Mouse (Mus musculus) gastrocnemius, postnatal 14 days (tissue): ENCODE data around the gene Nkg7. TPM values are rescaled to one million over a fixed set of nuclear protein-coding genes. Genes with fewer than 3 reads are reported as not detected.

Experiments
- DNase-seq: peaks from one replicate; pipeline ENCODE4 v3.0.0; 2021; ENCODE audit warnings: mixed read lengths
- intact Hi-C: fragments of 180-260 bp; cut with DNase I; formaldehyde crosslinking; loops from one replicate; pipeline ENCODE4 v1.15.1; 2025; ENCODE audit warnings: low total_unique reads
- microRNA-seq, 2 experiments: library from miRNA; unstranded; fragments of <30 nt; microRNA quantifications; one replicate each; pipeline ENCODE4 v1.2.0; 2021
- total RNA-seq, 2 experiments: library from RNA; stranded (reverse); gene quantifications; 2 replicates each; pipeline ENCODE4 v1.2.3; 2021

The Nkg7 gene
- total RNA-seq, 2 experiments from 2014 or later = not detected

DNA sequence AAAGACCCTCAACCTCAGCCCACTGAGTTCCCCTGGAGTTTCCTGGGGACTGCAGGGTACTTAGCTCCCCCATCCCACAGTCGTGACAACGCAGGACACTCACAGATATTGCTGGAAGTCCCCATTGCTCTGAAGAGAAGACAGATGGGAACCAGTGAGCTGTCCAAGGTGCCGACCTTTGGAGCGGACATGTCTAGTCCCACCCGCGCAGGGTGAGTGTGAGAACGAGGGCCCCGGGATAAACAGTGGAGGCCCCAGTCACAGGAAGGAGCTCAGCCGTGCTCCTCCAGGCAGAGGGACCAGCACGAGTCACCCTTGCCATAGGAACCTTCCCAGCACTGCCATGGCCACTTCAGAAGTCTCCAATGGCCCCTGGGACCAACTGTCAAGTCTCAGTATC lies 46.4 kb downstream of the Nkg7 start:
- intact Hi-C loops = no loop called here
- DNase-seq = no peak

Small RNA genes within 50 kb of the gene (microRNA-seq; reads per million reads assigned to microRNA genes)
- 2.5 to 3.5 reads per million in 2 experiments for gene Mir7051

Other genes starting within 250 kb of the Nkg7 start
- 1 to 10 TPM; 9.4 to 9.7 TPM for gene Zfp715, start 123.8 kb upstream of the Nkg7 start, total RNA-seq
- not detected for gene Siglecf, start 85.7 kb upstream of the Nkg7 start, total RNA-seq
- gene Siglecg, start 28.9 kb upstream of the Nkg7 start, total RNA-seq = under 1 TPM in 1 of 2 experiments, not detected in 1; 0.08 TPM
- gene Lim2, start 9.4 kb upstream of the Nkg7 start, total RNA-seq = not detected
- gene Cldnd2, start 3.7 kb downstream of the Nkg7 start, total RNA-seq = not detected
- gene Etfb, start 7.0 kb downstream of the Nkg7 start, total RNA-seq = 100 to 1,000 TPM; 341 to 442 TPM
- gene Gm45233, start 7.1 kb downstream of the Nkg7 start, total RNA-seq = under 1 TPM in 1 of 2 experiments, not detected in 1; 0.80 TPM
- 1 to 10 TPM; 1.4 to 1.8 TPM for gene Vsig10l, start 26.1 kb downstream of the Nkg7 start, total RNA-seq
- under 1 TPM; 0.27 to 0.70 TPM for gene Iglon5, start 53.0 kb downstream of the Nkg7 start, total RNA-seq
- not detected for gene 4931406B18Rik, start 68.9 kb downstream of the Nkg7 start, total RNA-seq
- 1 to 10 TPM; 1.7 to 2.1 TPM for gene Cd33, start 107.4 kb downstream of the Nkg7 start, total RNA-seq
- under 1 TPM; 0.64 to 0.88 TPM for gene Zfp658, start 125.2 kb downstream of the Nkg7 start, total RNA-seq
- gene Zfp719, start 142.5 kb downstream of the Nkg7 start, total RNA-seq = 1 to 10 TPM; 3.7 to 5.6 TPM
- not detected for gene Zfp819, start 170.1 kb downstream of the Nkg7 start, total RNA-seq
- not detected for gene Ceacam18, start 197.6 kb downstream of the Nkg7 start, total RNA-seq
- under 1 TPM; 0.78 to 0.80 TPM for gene Siglece, start 223.1 kb downstream of the Nkg7 start, total RNA-seq
- 1 to 10 TPM; 2.2 to 2.9 TPM for gene Ctu1, start 234.9 kb downstream of the Nkg7 start, total RNA-seq